ENCODE assay signal across 25 mouse cellular contexts in genomic region chr7:101615406-101615805, GRCm38 (mm10). TPM values are rescaled to one million over a fixed set of nuclear protein-coding genes. Genes with fewer than 3 reads are reported as not detected.
DNase-seq lines count a peak whose midpoint lies in the region; ATAC-seq and TF ChIP-seq lines count a peak whose summit lies in the region.
"Had no signal": no experiment of that assay in that cellular context is flagged by ENCODE, and none has a peak within 500 bp of the region (broad histone marks: within the 10 kb centered on the region; RNA-seq: fewer than 3 reads in every experiment).

No protein-coding gene starts in this region.

- no peaks in the 10 kb centered on the region for H3K27me3 ChIP-seq in midbrain, embryonic 13.5 days
- H3K27me3 ChIP-seq: embryonic facial prominence, embryonic 15.5 days; forebrain, embryonic 12.5 days; hindbrain, embryonic 13.5 days; limb, embryonic 13.5 days; midbrain, embryonic 12.5 days; Patski had no signal

- ATAC-seq in midbrain, embryonic 13.5 days = no peak
- ATAC-seq: Patski had no signal

- no peaks in the 10 kb centered on the region for H3K36me3 ChIP-seq in midbrain, embryonic 13.5 days
- H3K36me3 ChIP-seq: embryonic facial prominence, embryonic 15.5 days; forebrain, embryonic 12.5 days; hindbrain, embryonic 13.5 days; limb, embryonic 13.5 days; midbrain, embryonic 12.5 days had no signal

- H3K4me2 ChIP-seq in midbrain, embryonic 13.5 days (replicated peaks) = no peak overlapping the region
- H3K4me2 ChIP-seq: embryonic facial prominence, embryonic 15.5 days; forebrain, embryonic 12.5 days; hindbrain, embryonic 13.5 days; limb, embryonic 13.5 days; midbrain, embryonic 12.5 days had no signal

- peak; percentile 84 for DNase-seq in heart, adult 11 months
- no peak for DNase-seq in heart, postnatal 4 days
- peak; percentile 41 for DNase-seq in lung, postnatal 10 days
- DNase-seq in lung, adult 2 months = no peak
- no peak for DNase-seq in thymus, postnatal 25 days
- no peak for DNase-seq in spleen, adult 12 weeks (ENCODE audit: low spot score)
- DNase-seq: cerebellum, adult 9-11 months; right cerebral cortex, postnatal 4 days; thymus, postnatal 14 days had no signal

- no peaks in the 10 kb centered on the region for H3K9me3 ChIP-seq in midbrain, embryonic 13.5 days
- H3K9me3 ChIP-seq: embryonic facial prominence, embryonic 15.5 days; forebrain, embryonic 12.5 days; hindbrain, embryonic 13.5 days; limb, embryonic 13.5 days; midbrain, embryonic 12.5 days had no signal

- WGBS in lung, adult 2 months = 63% methylated on average over 7 of the region's 7 CpGs
- 84% methylated on average over 7 of the region's 7 CpGs for WGBS in midbrain, embryonic 13.5 days

- H3K9ac ChIP-seq in midbrain, embryonic 13.5 days (replicated peaks) = no peak overlapping the region
- H3K9ac ChIP-seq: embryonic facial prominence, embryonic 15.5 days; forebrain, embryonic 12.5 days; hindbrain, embryonic 13.5 days; limb, embryonic 13.5 days; midbrain, embryonic 12.5 days had no signal

- no peak overlapping the region for H3K4me3 ChIP-seq in lung, adult 2 months (replicated peaks; ENCODE audit: extremely low read depth, low read depth, low read length)
- H3K4me3 ChIP-seq in brown adipose tissue, adult 24 weeks (ENCODE audit: insufficient read depth, low read depth, low read length) = no peak overlapping the region
- no peak overlapping the region for H3K4me3 ChIP-seq in midbrain, embryonic 13.5 days (replicated peaks)
- H3K4me3 ChIP-seq: embryonic facial prominence, embryonic 15.5 days; forebrain, embryonic 12.5 days; hindbrain, embryonic 13.5 days; limb, embryonic 13.5 days; midbrain, embryonic 12.5 days; myocyte had no signal

- TF ChIP-seq CTCF in lung, adult 2 months (IDR thresholded peaks at IDR 0.05; ENCODE audit: insufficient read depth, low read length) = no peak

- TF ChIP-seq POLR2A in lung, adult 2 months (IDR thresholded peaks at IDR 0.05; ENCODE audit: borderline replicate concordance, extremely low read depth, low read depth, low read length) = no peak

- no peaks in the 10 kb centered on the region for H3K4me1 ChIP-seq in lung, adult 2 months (ENCODE audit: control insufficient read depth, insufficient read depth, low read length)
- no peaks in the 10 kb centered on the region for H3K4me1 ChIP-seq in brown adipose tissue, adult 24 weeks (ENCODE audit: control insufficient read depth, insufficient read depth, insufficient read length, low read length)
- H3K4me1 ChIP-seq in midbrain, embryonic 13.5 days (replicated peaks) = no peaks in the 10 kb centered on the region
- H3K4me1 ChIP-seq: embryonic facial prominence, embryonic 15.5 days; forebrain, embryonic 12.5 days; hindbrain, embryonic 13.5 days; limb, embryonic 13.5 days; midbrain, embryonic 12.5 days had no signal

- peak overlapping the region; percentile 88 for H3K27ac ChIP-seq in brown adipose tissue, adult 24 weeks (replicated peaks; ENCODE audit: low read depth, low read length)
- no peak overlapping the region for H3K27ac ChIP-seq in midbrain, embryonic 13.5 days
- H3K27ac ChIP-seq: embryonic facial prominence, embryonic 15.5 days; forebrain, embryonic 12.5 days; hindbrain, embryonic 13.5 days; limb, embryonic 13.5 days; midbrain, embryonic 12.5 days had no signal

RNA-seq across cellular contexts. Expression of gene Art2b, which starts 30.0 kb away (rescaled TPM):
- total RNA-seq in heart, postnatal 4 days (2021) = not detected
- 0.42 and 1.0 TPM in 2 replicates for polyA plus RNA-seq in lung, adult 2 months (2012; rRNA removed)
- polyA plus RNA-seq in brown adipose tissue, adult 24 weeks (2012; ENCODE audit: insufficient read depth, insufficient read length, missing spikeins) = not detected in 2 replicates
- polyA plus RNA-seq in midbrain, embryonic 13.5 days (2015; fragmentation: Nextera tagmentation; extraction: Ambion mirVana) = not detected in 2 replicates
- total RNA-seq: heart, adult 8-10 months; layer of hippocampus, adult 8-10 months; left cerebral cortex, adult 8-10 months had no signal
- polyA plus RNA-seq: embryonic facial prominence, embryonic 15.5 days; forebrain, embryonic 12.5 days; heart, postnatal 0 days; hindbrain, embryonic 13.5 days; kidney, embryonic 14.5 days; limb, embryonic 13.5 days; lung, embryonic 16.5 days; midbrain, embryonic 12.5 days; myocyte; Patski; stomach, embryonic 14.5 days had no signal

RNA-seq across cellular contexts. Expression of gene Clpb, which starts 48.0 kb away (rescaled TPM):
- total RNA-seq in heart, postnatal 4 days (2021) = 10 to 100 TPM; 50.3 to 52.7 TPM
- 11.9 and 15.5 TPM in 2 replicates for polyA plus RNA-seq in lung, adult 2 months (2012; rRNA removed)
- 103 and 129 TPM in 2 replicates for polyA plus RNA-seq in brown adipose tissue, adult 24 weeks (2012; ENCODE audit: insufficient read depth, insufficient read length, missing spikeins)
- 31.9 and 33.7 TPM in 2 replicates for polyA plus RNA-seq in midbrain, embryonic 13.5 days (2015; fragmentation: Nextera tagmentation; extraction: Ambion mirVana)

Comparison
In these comparisons a context has a peak if more than half of its experiments do, and no peak if none do; other contexts are left out.
1. DNase-seq: peak in heart, adult 11 months (single experiment) and lung, postnatal 10 days (single experiment); none in heart, postnatal 4 days (single experiment), lung, adult 2 months (single experiment), thymus, postnatal 25 days (single experiment) and spleen, adult 12 weeks (single experiment).